Mouse (Mus musculus) limb, embryonic 10.5 days (tissue): Measurements from ENCODE around the gene Unc5a. TPM values are rescaled to one million over a fixed set of nuclear protein-coding genes. Genes with fewer than 3 reads are reported as not detected.

Experiments
- polyA plus RNA-seq: library from polyadenylated mRNA; unstranded; fragments of >200 nt; fragmentation: Nextera tagmentation; extraction: Ambion mirVana; gene quantifications from 2 replicates; pipeline ENCODE4 v1.2.1, GENCODE M21; 2016

Gene Unc5a
- polyA plus RNA-seq, 1 experiment from 2014 or later, result 1.3 TPM

Other genes with a start within 250 kb of the Unc5a start
- gene Cdhr2, start 247.9 kb upstream of the Unc5a start, polyA plus RNA-seq, result 0.04 TPM in 1 of 2 replicates, not detected in the other
- 0.24 and 0.54 TPM in 2 replicates for gene Gprin1, start 199.5 kb upstream of the Unc5a start, polyA plus RNA-seq
- not detected in 2 replicates for gene Sncb, start 182.8 kb upstream of the Unc5a start, polyA plus RNA-seq
- gene Eif4e1b, start 165.4 kb upstream of the Unc5a start, polyA plus RNA-seq, result not detected in 2 replicates
- 2.0 and 3.3 TPM in 2 replicates for gene Tspan17, start 160.0 kb upstream of the Unc5a start, polyA plus RNA-seq
- gene Hk3, start 72.0 kb downstream of the Unc5a start, polyA plus RNA-seq, result 0.33 and 0.53 TPM in 2 replicates
- 21.2 and 24.4 TPM in 2 replicates for gene Uimc1, start 150.9 kb downstream of the Unc5a start, polyA plus RNA-seq
- 25.0 and 30.0 TPM in 2 replicates for gene Zfp346, start 155.9 kb downstream of the Unc5a start, polyA plus RNA-seq
- gene Gm17617, start 184.1 kb downstream of the Unc5a start, polyA plus RNA-seq, result not detected in 2 replicates
- gene Fgfr4, start 203.2 kb downstream of the Unc5a start, polyA plus RNA-seq, result 0.73 and 2.1 TPM in 2 replicates